Mouse (Mus musculus) hindbrain, embryonic 16.5 days (tissue): Measurements from ENCODE around the gene Mkrn2. TPM values are rescaled to one million over a fixed set of nuclear protein-coding genes. Genes with fewer than 3 reads are reported as not detected.

Experiments used
- ATAC-seq: fragments of 200-750 bp; cut with Nextera tagmentation; 2 replicates; pipeline ENCODE4 v1.8.0; 2017; ENCODE audit warnings: moderate TSS enrichment, moderate library complexity
- H3K27ac ChIP-seq: fragments of 300-500 bp; sonication (generic); 2 replicates; pipeline ENCODE4 v1.5.1; 2014; ENCODE audit warnings: low read depth, mild to moderate bottlenecking, control low read depth, low read length, moderate library complexity
- H3K27me3 ChIP-seq: fragments of 300-500 bp; sonication (generic); replicated peaks from 2 replicates; pipeline ENCODE4 v1.6.1; 2014; ENCODE audit warnings: low read length; ENCODE audit not compliant: control insufficient read depth, insufficient read depth
- H3K36me3 ChIP-seq: fragments of 300-500 bp; sonication (generic); 2 replicates; pipeline ENCODE4 v1.6.1; 2014; ENCODE audit warnings: mild to moderate bottlenecking, low read length, moderate library complexity, mixed read lengths; ENCODE audit not compliant: control insufficient read depth, insufficient read depth
- H3K4me1 ChIP-seq: fragments of 300-500 bp; sonication (generic); 2 replicates; pipeline ENCODE4 v1.6.1; 2014; ENCODE audit warnings: low read depth, low read length; ENCODE audit not compliant: control insufficient read depth, insufficient read depth
- H3K4me2 ChIP-seq: fragments of 300-500 bp; sonication (generic); 2 replicates; pipeline ENCODE4 v1.6.1; 2014; ENCODE audit warnings: mild to moderate bottlenecking, low read length, control low read depth, moderate library complexity
- H3K4me3 ChIP-seq: fragments of 300-500 bp; sonication (generic); 2 replicates; pipeline ENCODE4 v1.5.1; 2014; ENCODE audit warnings: mild to moderate bottlenecking, low read length, control low read depth, moderate library complexity
- H3K9ac ChIP-seq: fragments of 300-500 bp; sonication (generic); 2 replicates; pipeline ENCODE4 v1.6.1; 2014; ENCODE audit warnings: low read depth, mild to moderate bottlenecking, control low read depth, low read length, moderate library complexity
- H3K9me3 ChIP-seq: fragments of 300-500 bp; sonication (generic); 2 replicates; pipeline ENCODE4 v1.6.1; 2014; ENCODE audit warnings: mild to moderate bottlenecking, low read length, moderate library complexity; ENCODE audit not compliant: control insufficient read depth
- WGBS: fragments of 180-500 bp; shearing (Covaris S2); extraction: QIAGEN DNeasy Blood & Tissue Kit; methylation state at CpG from one replicate; pipeline ENCODE4 v1.1.7; 2014; 5-methylcytosine and 5-hydroxymethylcytosine counted together
- polyA plus RNA-seq: library from polyadenylated mRNA; unstranded; fragments of >200 nt; fragmentation: Nextera tagmentation; extraction: Ambion mirVana; gene quantifications from 2 replicates; pipeline ENCODE4 v1.2.1, GENCODE M21; 2015

The Mkrn2 gene
- polyA plus RNA-seq, 1 experiment from 2014 or later: 38.0 TPM

DNA sequence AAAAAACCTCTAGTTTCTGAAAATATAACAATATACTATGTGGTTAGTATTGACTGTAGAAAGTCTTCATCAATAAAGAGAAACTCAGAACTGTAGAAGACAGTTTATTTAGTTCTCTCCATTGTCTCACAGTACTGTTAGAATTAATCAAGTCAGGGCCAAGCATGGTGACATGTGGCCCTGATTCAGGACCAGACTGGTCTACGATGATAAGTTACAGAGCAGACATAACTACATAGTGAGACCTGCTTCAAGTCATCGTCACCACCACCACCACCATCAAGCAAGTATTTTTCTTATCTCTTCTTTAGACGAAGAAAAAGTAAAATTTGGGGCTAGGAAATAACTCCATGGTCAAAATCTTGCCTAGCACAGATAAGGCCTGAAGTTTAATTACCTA is 62.6 kb downstream of the Mkrn2 start:
- H3K4me3 ChIP-seq: no peak overlapping the region
- no peaks in the 10 kb centered on the region for H3K36me3 ChIP-seq
- ATAC-seq: no peak
- H3K9ac ChIP-seq: no peak overlapping the region
- WGBS: 91% methylated on average over 3 of the region's 3 CpGs
- no peaks in the 10 kb centered on the region for H3K4me1 ChIP-seq
- H3K4me2 ChIP-seq: no peak overlapping the region
- H3K27ac ChIP-seq: no peak overlapping the region
- no peaks in the 10 kb centered on the region for H3K9me3 ChIP-seq
- no peaks in the 10 kb centered on the region for H3K27me3 ChIP-seq

DNA sequence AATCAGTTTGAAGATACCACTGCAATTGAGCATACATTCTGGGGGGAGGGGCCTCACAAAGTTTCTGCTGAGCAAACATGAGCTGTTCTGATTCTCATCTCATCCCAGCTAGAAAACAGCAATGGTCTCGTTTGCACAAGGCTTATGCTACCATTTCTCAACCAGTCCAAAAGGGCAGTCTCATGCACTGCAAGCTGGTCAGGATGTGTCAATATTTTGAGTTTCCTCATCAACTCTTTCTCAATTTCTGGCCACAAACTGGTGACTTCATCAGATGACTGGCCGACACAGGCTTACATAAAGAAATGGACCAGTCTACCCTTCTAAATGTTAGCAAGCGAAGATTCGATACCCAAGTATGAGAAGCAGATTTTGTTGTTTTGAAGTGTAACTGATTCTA is 64.9 kb downstream of the Mkrn2 start:
- Histone ChIP-seq H3K9ac (no peak overlapping the region), H3K9me3 (no peaks in the 10 kb centered on the region), H3K4me1 (no peaks in the 10 kb centered on the region), H3K27ac (no peak overlapping the region), H3K4me3 (no peak overlapping the region), H3K4me2 (no peak overlapping the region), H3K36me3 (no peaks in the 10 kb centered on the region), H3K27me3 (no peaks in the 10 kb centered on the region)
- 90% methylated on average over 4 of the region's 4 CpGs for WGBS
- ATAC-seq: no peak

Other genes with a start within 250 kb of the Mkrn2 start
- 0.41 and 0.55 TPM in 2 replicates for gene Pparg, start 241.0 kb upstream of the Mkrn2 start, polyA plus RNA-seq
- gene Tsen2, start 57.2 kb upstream of the Mkrn2 start, polyA plus RNA-seq: 32.0 and 38.5 TPM in 2 replicates
- 0.29 and 0.46 TPM in 2 replicates for gene Mkrn2os, start 9.3 kb upstream of the Mkrn2 start, polyA plus RNA-seq
- gene Raf1, start 74.7 kb downstream of the Mkrn2 start, polyA plus RNA-seq: 110 and 124 TPM in 2 replicates
- 1.9 TPM in 2 replicates for gene Tmem40, start 160.5 kb downstream of the Mkrn2 start, polyA plus RNA-seq
- 10.0 and 13.9 TPM in 2 replicates for gene Cand2, start 172.6 kb downstream of the Mkrn2 start, polyA plus RNA-seq
- 854 and 884 TPM in 2 replicates for gene Rpl32, start 206.8 kb downstream of the Mkrn2 start, polyA plus RNA-seq
- gene Efcab12, start 236.5 kb downstream of the Mkrn2 start, polyA plus RNA-seq: 2.2 and 3.1 TPM in 2 replicates